Mouse (Mus musculus) intestine, postnatal 0 days (tissue): ENCODE data around the gene Rnf123. TPM values are rescaled to one million over a fixed set of nuclear protein-coding genes. Genes with fewer than 3 reads are reported as not detected.
A peak's percentile ranks its signal among the peaks of the same experiment; 100 is the strongest.

ENCODE experiments used
- ATAC-seq: fragments of 200-750 bp; cut with Nextera tagmentation; 2 replicates; pipeline ENCODE4 v1.8.0; 2017; ENCODE audit warnings: mild to moderate bottlenecking, moderate TSS enrichment, moderate library complexity
- H3K27ac ChIP-seq: fragments of 300-500 bp; sonication (generic); 2 replicates; pipeline ENCODE4 v1.5.1; 2014; ENCODE audit warnings: mild to moderate bottlenecking, low read depth, low read length, moderate library complexity
- H3K27me3 ChIP-seq: fragments of 300-500 bp; sonication (generic); replicated peaks from 2 replicates; pipeline ENCODE4 v1.6.1; 2014; ENCODE audit warnings: low read length, mixed read lengths; ENCODE audit not compliant: control insufficient read depth, insufficient read depth
- H3K36me3 ChIP-seq: fragments of 300-500 bp; sonication (generic); 2 replicates; pipeline ENCODE4 v1.6.1; 2014; ENCODE audit warnings: mild to moderate bottlenecking, moderate library complexity; ENCODE audit not compliant: control insufficient read depth, insufficient read depth
- H3K4me1 ChIP-seq: fragments of 300-500 bp; sonication (generic); replicated peaks from 2 replicates; pipeline ENCODE4 v1.6.1; 2014; ENCODE audit warnings: antibody characterized with exemption, low read length, mixed read lengths; ENCODE audit not compliant: control insufficient read depth, insufficient read depth
- H3K4me2 ChIP-seq: fragments of 300-500 bp; sonication (generic); replicated peaks from 2 replicates; pipeline ENCODE4 v1.6.1; 2014; ENCODE audit warnings: low read depth, mild to moderate bottlenecking, moderate library complexity
- H3K4me3 ChIP-seq: fragments of 300-500 bp; sonication (generic); 2 replicates; pipeline ENCODE4 v1.5.1; 2014; ENCODE audit warnings: low read depth, low read length
- H3K9ac ChIP-seq: fragments of 300-500 bp; sonication (generic); 2 replicates; pipeline ENCODE4 v1.6.1; 2014; ENCODE audit warnings: mild to moderate bottlenecking, low read depth, low read length
- H3K9me3 ChIP-seq: fragments of 300-500 bp; sonication (generic); 2 replicates; pipeline ENCODE4 v1.6.1; 2016; ENCODE audit warnings: mixed run types; ENCODE audit not compliant: control insufficient read depth
- CTCF ChIP-seq: sonication (generic); IDR thresholded peaks from 2 replicates; pipeline ENCODE4 v1.5.1; 2016; ENCODE audit warnings: low read depth, mild to moderate bottlenecking, control low read depth, antibody characterized with exemption, moderate library complexity
- WGBS: fragments of 180-500 bp; shearing (Covaris S2); extraction: QIAGEN DNeasy Blood & Tissue Kit; methylation state at CpG from one replicate; pipeline ENCODE4 v1.1.7; 2014; 5-methylcytosine and 5-hydroxymethylcytosine counted together
- polyA plus RNA-seq: library from polyadenylated mRNA; unstranded; fragments of >200 nt; fragmentation: Nextera tagmentation; extraction: Ambion mirVana; gene quantifications from 2 replicates; pipeline ENCODE4 v1.2.1, GENCODE M21; 2015

Gene Rnf123
- polyA plus RNA-seq, 1 experiment from 2014 or later = 18.2 TPM

GRCm38 (mm10) chr9:108052885-108053664 lies 30.1 kb downstream of the Rnf123 start, which contains the start of gene Amigo3:
Gene Amigo3, plus strand, starts transcription at chr9:108053159.
- H3K9ac ChIP-seq = 0 out of 2 replicates have a peak within 1 kb of the TSS, but pooled peaks have one; percentile 1
- WGBS = 46% methylated on average over 20 of the region's 20 CpGs
- H3K4me3 ChIP-seq = no peak within 1 kb of the TSS
- no peaks in the 10 kb centered on the region for H3K9me3 ChIP-seq
- peaks cover 56% of the 10 kb centered on the region for H3K36me3 ChIP-seq
- H3K4me2 ChIP-seq = peak within 1 kb of the TSS; percentile 47
- no peaks in the 10 kb centered on the region for H3K27me3 ChIP-seq
- H3K27ac ChIP-seq = peak within 1 kb of the TSS; percentile 52; the same call in 1 of the 2 replicates
- peak; percentile 13 for ATAC-seq
- peak; percentile 99 for TF ChIP-seq CTCF
- 0 out of 2 replicates have a peak, but pooled peaks cover 7% of the 10 kb centered on the region for H3K4me1 ChIP-seq

DNA sequence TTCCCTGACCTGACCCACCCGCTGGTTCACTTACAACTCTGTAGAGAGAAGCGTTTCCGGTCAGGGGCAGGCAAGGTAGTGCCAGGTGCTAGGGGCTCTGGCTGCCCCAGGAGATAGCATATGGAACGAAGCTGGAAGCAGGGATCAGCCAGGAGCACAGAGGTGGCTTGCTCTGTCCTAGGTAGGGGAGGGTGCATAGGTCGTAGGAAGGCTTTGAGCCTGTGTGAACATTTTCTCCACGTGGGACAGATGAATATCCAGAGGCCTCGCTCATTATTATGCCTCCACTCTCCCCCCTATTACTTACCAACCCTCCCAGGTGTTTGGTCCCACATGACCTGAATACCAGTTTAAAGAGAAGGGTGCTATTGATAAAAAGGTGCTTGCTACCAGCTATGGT lies 30.7 kb downstream of the Rnf123 start:
- Histone ChIP-seq H3K4me3 (no peak overlapping the region), H3K27ac (0 out of 2 replicates have a peak overlapping the region, but pooled peaks have one; percentile 15), H3K9me3 (no peaks in the 10 kb centered on the region), H3K36me3 (peaks cover 49% of the 10 kb centered on the region), H3K9ac (no peak overlapping the region), H3K27me3 (no peaks in the 10 kb centered on the region), H3K4me2 (peak overlapping the region; percentile 47; the same call in 1 of the 2 replicates), H3K4me1 (peaks cover 14% of the 10 kb centered on the region; the same call in 1 of the 2 replicates)
- no peak for ATAC-seq
- 67% methylated on average over 7 of the region's 7 CpGs for WGBS
- no peak for TF ChIP-seq CTCF

GRCm38 (mm10) chr9:108051931-108052220 lies 31.3 kb downstream of the Rnf123 start:
- ATAC-seq = no peak
- Histone ChIP-seq H3K9me3 (no peaks in the 10 kb centered on the region), H3K4me3 (no peak overlapping the region), H3K36me3 (peaks cover 49% of the 10 kb centered on the region), H3K9ac (no peak overlapping the region), H3K4me1 (peaks cover 15% of the 10 kb centered on the region; the same call in 1 of the 2 replicates), H3K27ac (peak overlapping the region; percentile 15; the same call in 1 of the 2 replicates), H3K27me3 (no peaks in the 10 kb centered on the region), H3K4me2 (0 out of 2 replicates have a peak overlapping the region, but pooled peaks have one; percentile 14)
- 65% methylated on average over 4 of the region's 4 CpGs for WGBS
- TF ChIP-seq CTCF = no peak

DNA sequence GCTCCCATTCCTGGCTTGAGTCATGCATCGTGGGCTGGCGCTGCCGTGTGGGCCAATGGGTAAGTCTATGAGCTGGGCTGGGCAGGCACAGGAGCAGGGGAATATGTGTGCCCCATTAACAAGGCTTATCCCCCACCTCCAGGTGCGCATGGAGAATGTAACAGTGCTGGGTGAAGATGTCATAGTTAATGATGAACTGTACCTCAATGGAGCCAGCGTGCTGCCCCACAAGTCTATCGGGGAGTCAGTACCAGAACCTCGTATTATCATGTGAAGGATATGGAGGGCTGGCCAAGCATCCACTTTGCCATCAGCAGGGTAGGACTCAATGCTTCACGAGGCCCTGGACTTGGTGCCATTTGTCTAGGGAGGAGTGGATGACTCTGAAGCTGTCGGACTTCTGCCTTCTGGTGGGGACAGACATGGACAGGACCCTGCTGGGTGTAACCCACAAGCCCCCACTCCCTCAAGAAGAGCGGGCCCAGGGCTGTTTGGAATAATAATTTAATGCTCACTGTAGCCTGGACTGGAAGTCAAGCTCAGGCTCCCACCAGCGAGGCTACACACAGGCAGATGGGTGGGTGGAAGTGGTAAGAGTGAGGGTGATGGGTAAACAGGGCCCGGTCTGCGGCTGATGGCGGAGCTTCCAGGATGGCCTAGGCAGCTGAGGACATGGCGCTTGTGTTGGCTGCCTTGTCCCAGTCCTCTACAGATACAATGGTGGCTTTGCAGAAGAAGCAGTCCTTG lies 31.8 kb downstream of the Rnf123 start:
- peaks cover 15% of the 10 kb centered on the region; the same call in 1 of the 2 replicates for H3K4me1 ChIP-seq
- WGBS = 90% methylated on average over 15 of the region's 15 CpGs
- no peaks in the 10 kb centered on the region for H3K27me3 ChIP-seq
- no peaks in the 10 kb centered on the region for H3K9me3 ChIP-seq
- no peak for TF ChIP-seq CTCF
- H3K27ac ChIP-seq = peak overlapping the region; percentile 95; the same call in 1 of the 2 replicates
- H3K9ac ChIP-seq = no peak overlapping the region
- peak overlapping the region; percentile 14; the same call in 1 of the 2 replicates for H3K4me2 ChIP-seq
- ATAC-seq = no peak
- no peak overlapping the region for H3K4me3 ChIP-seq
- peaks cover 49% of the 10 kb centered on the region for H3K36me3 ChIP-seq

GRCm38 (mm10) chr9:108049561-108050251 lies 33.4 kb downstream of the Rnf123 start:
- Histone ChIP-seq H3K9ac (peak overlapping the region; percentile 53), H3K4me3 (peak overlapping the region; percentile 56), H3K4me1 (peaks cover 15% of the 10 kb centered on the region; the same call in 1 of the 2 replicates), H3K36me3 (peaks cover 50% of the 10 kb centered on the region), H3K27me3 (no peaks in the 10 kb centered on the region), H3K9me3 (no peaks in the 10 kb centered on the region), H3K4me2 (peak overlapping the region; percentile 71), H3K27ac (peak overlapping the region; percentile 95)
- ATAC-seq = peak; percentile 83
- WGBS = 30% methylated on average over 15 of the region's 15 CpGs
- no peak for TF ChIP-seq CTCF
